Mouse (Mus musculus) spleen, adult 18-20 months (tissue): Measurements from ENCODE around the gene Ptpn14.

Experiments
- DNase-seq, 2 experiments: peaks; one replicate each; pipeline ENCODE4 v3.0.0; 2022; ENCODE audit warnings: mixed read lengths in 2 of 2

Gene Ptpn14

DNA sequence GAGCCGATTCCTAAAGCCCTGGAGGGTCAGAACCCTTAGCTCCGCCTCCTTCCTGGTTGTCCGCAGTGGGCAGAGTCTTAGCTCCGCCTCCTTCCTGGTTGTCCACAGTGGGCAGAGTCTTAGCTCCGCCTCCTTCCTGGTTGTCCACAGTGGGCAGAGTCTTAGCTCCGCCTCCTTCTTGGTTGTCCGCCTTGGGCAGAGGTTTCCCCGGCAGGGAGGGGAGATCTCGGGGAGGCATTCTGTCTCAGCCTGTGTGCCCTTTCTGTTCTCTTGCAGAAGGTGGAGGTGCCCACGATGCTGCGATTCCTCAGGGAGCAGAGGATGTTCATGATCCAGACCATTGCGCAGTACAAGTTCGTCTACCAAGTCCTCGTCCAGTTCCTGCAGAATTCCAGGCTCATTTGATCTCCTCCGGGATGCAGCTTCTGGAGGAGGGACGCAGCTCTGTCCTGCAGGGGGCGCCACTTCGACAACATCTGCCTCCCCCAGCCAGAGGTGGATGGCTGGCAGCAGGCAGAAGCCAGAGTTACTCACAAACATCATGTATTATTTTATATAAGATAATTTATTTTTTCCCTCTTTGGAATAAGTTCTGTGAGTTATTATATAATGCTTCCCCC lies 141.7 kb downstream of the Ptpn14 start:
- DNase-seq: no peak

DNA sequence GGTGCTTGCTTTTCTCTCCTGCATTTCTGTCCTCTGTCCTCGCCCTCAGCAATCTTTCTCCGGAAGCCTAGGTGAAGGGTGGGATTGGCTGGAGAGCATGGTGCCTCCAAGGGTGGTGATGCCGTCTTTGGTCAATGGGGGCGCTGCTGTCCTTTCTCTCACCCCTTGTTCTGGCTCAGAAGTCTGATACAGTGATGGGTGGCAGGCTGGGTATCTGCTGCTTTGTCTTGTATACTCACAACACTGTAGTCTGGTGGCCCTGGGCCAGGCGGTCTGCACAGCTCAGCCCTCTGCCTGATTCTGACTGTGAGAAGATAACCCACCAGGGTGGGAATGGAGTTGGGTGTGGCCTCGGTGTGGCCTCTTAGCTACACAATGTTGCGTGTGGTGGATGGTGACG lies 142.5 kb downstream of the Ptpn14 start:
- no peak for DNase-seq

GRCm38 (mm10) chr1:189871625-189872024 lies 143.6 kb downstream of the Ptpn14 start:
- no peak for DNase-seq

GRCm38 (mm10) chr1:189872050-189872449 lies 144.0 kb downstream of the Ptpn14 start:
- DNase-seq: no peak

DNA sequence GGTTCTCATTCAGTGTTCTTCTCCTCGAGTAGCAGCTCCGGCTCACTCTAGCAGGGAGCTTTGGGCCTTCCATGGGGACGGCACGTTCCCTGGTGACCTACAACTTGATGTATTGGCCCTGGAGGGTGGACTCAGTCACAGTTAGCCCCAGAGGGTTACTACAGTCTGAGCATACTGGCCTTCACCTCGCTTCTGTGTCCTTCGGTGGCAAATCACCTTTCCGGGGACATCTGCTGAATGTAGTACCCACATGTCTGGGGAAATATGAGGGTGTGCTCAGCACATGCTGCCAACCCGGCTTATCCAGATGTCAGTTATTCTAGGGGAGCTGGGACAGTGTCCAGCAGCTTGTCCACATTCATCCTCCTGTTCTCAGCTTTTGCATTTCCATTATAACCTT lies 145.5 kb downstream of the Ptpn14 start:
- no peak for DNase-seq

- no peak for DNase-seq
These were observed 147.4 kb downstream of the Ptpn14 start for GRCm38 (mm10) chr1:189875439-189875861.

DNA sequence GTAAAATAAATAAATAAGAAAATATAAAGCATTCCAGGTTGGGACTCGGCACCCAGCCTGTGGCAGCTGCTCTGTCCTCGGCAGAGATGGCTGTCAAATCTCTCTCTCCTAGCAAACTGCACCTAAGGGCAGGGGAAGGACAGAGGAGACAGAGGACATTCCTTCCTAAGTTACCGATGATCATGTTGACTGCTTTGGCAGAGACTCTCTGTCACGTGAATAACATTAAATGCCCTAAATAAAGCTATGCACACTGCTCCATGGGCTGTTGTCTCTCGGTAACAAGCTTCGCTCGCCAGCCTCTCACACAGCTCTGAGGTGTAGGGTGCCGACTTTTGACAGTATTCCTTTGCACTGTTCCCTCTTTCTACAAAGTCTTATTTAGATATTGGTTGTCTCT lies 148.1 kb downstream of the Ptpn14 start:
- DNase-seq: no peak

GRCm38 (mm10) chr1:189879212-189879611 lies 151.1 kb downstream of the Ptpn14 start:
- DNase-seq: no peak

DNA sequence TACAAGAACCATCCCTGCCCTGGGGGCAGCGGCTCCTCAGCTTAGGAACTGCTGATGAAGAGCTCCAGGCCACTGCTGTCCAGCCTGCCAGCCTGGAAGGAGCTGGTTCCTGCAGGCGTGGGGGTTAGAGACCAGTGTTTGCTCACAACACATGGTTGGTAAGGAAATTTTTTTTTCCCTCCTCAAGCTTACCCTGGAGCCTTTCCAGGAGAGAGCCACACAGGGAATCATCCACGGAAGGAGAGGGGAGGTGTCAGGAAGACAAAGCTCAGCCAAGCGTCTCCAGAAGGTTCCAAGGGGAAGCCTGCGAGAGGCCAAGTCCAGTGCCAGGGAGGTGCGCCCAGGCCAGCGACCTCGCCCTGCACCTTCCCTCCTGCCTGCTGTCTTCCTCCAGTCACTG lies 151.9 kb downstream of the Ptpn14 start:
- DNase-seq: no peak

GRCm38 (mm10) chr1:189880745-189881144 lies 152.7 kb downstream of the Ptpn14 start:
- DNase-seq: no peak

- DNase-seq: peak in 1 of 2 experiments; percentile 46
These were observed 154.8 kb downstream of the Ptpn14 start for GRCm38 (mm10) chr1:189882886-189883285.

GRCm38 (mm10) chr1:189883531-189884170 lies 155.6 kb downstream of the Ptpn14 start:
- DNase-seq: peak in 1 of 2 experiments; percentile 21

GRCm38 (mm10) chr1:189884951-189885350 lies 156.9 kb downstream of the Ptpn14 start:
- DNase-seq: no peak

- DNase-seq: no peak
These were observed 157.9 kb downstream of the Ptpn14 start for GRCm38 (mm10) chr1:189885975-189886374.

DNA sequence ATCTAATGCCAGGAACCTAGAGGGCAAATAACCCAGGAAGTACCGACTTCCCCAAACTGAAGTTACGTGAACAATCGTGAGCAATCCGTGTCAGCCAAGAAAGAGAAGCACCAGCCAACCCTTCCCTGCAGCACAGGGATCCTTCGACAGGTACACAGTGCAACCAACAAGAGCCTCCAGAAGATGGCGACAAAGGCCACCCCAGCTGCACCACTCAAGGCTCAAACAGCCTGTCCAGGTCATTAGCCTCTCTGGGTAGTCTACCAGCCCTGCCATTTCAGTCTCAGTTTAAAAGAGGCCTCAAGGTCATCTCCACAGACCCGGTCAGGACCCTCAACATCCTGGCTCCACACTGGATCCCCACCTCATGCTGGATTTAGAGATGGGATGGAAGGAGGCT lies 159.4 kb downstream of the Ptpn14 start:
- peak in 1 of 2 experiments; percentile 37 for DNase-seq

DNA sequence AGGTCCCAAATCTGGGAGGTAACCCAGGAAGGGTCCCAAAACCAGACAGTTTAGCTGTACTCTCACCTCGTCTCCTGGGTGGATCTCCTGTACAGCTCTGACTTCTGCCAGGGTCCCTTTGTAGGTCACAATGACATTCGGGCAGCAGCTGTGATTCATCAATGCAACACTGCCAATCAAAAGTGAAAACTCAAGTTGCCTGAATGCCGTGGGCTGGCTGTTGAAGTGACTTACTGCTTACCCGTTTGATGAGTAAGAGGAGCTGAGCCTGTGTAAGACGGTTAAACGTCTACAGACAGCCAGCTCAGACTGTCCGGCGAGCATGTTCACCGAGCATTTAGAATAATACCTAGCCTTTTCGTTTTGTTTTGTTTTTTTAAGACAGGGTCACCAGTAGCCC lies 160.7 kb downstream of the Ptpn14 start:
- DNase-seq: no peak

DNA sequence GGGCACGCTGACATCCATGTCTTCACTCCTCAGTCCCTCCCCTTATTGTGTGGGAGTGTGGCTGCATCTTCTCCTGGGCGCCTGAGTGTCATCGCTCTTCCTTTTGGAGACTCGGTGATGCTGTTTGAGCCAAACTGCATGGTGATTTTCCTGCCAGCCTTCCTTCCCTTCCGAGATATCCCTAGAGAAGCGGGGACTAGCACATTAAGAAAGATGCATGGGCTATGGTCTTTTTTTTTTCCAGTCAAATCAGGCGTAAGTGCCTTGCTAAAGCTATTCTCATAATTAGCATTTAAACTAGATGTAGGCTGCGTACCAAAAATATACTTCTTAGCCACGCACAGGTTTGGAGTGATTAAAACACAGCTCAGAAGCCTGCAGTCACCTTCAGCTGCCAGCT lies 166.1 kb downstream of the Ptpn14 start:
- no peak for DNase-seq

DNA sequence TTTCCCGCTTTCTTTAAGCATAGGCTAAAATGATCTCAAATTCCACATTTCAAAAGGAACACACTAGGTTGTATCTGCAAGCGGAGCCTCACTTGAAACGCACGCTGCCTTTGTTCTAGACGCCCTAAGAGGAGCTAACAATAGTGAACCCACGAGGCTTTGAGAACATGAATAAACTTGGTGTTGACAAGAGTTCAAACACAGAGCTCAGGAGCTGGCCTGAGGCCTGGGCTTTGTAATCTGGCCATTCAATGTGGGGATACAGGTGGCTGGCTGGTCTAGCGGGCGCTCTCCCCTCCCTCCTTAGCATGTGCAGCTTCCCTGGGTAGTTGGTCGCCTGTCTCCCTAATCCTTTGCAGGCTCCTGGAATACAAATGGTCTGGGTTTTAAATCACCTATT lies 169.8 kb downstream of the Ptpn14 start:
- DNase-seq: no peak

GRCm38 (mm10) chr1:189898708-189899107 lies 170.6 kb downstream of the Ptpn14 start:
- DNase-seq: no peak

- no peak for DNase-seq
These were observed 171.5 kb downstream of the Ptpn14 start for GRCm38 (mm10) chr1:189899526-189899925.

GRCm38 (mm10) chr1:189902413-189902812 lies 174.3 kb downstream of the Ptpn14 start:
- DNase-seq: no peak

DNA sequence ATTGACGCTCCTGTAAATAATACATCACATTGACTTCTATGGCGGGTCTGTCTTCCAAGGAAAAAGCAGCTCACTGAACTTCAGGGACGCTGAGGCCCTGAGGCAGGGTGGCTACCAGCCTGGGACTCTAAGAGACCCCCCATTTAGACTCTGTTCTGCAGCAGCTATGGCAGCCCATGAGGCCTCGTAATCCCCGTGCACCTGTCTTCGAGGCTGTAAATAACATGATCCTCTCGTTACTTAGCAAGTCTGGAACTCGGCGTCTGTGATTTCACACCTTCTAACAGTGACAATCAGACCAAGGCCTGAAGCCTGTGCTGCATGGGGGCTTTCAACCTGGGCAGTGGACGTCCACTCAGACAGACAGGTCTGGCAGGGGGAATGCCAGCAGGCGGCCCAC lies 175.1 kb downstream of the Ptpn14 start:
- DNase-seq: no peak

- no peak for DNase-seq
These were observed 182.7 kb downstream of the Ptpn14 start for GRCm38 (mm10) chr1:189910685-189911345.

DNA sequence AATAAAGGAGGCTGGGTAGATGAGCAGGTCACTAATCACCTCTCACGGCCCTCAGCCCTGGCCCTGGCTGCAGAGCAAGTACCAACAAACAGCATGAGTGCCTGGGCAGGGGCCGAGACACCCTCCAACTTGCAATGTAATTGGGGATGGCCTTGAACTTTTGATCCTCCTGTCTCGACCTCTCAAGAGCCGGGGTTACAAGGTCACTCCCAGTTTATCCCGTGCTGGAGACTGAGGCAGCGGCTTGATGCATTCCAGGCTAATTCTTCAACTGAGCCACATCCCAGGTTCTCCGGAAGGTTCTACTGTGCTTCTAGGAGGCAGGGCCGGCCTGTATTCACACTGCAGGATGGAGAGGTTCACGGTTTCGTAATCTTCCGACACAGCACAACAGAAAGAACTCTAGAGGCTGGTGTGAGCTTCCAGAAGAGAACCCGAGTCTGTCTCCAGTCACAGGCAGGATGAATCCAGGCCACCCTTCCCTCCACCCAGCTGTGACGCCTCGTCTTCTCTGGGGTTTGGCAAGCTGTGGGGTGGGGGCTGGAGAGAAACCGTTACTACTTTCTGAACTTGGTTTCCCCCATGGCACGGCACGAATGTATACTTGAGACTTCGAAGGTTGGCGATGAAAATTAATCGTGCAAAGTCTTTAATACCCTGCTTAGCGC lies 185.2 kb downstream of the Ptpn14 start:
- DNase-seq: no peak
